Mouse (Mus musculus) liver, postnatal 0 days (tissue): ENCODE measurements around the gene Tekt3. TPM values are rescaled to one million over a fixed set of nuclear protein-coding genes. Genes with fewer than 3 reads are reported as not detected.
A peak's percentile ranks its signal among the peaks of the same experiment; 100 is the strongest.

Experiments
- ATAC-seq: fragments of 200-750 bp; cut with Nextera tagmentation; 2 replicates; pipeline ENCODE4 v1.8.0; 2017; ENCODE audit warnings: mild to moderate bottlenecking, moderate library complexity
- DNase-seq: peaks from one replicate; pipeline ENCODE4 v3.0.0-alpha.2; 2016
- H3K27ac ChIP-seq: fragments of 300-500 bp; sonication (generic); 2 replicates; pipeline ENCODE4 v1.5.1; 2014; ENCODE audit warnings: antibody characterized with exemption, moderate library complexity, mild to moderate bottlenecking, low read depth
- H3K27me3 ChIP-seq: fragments of 300-500 bp; sonication (generic); 2 replicates; pipeline ENCODE4 v1.6.1; 2014; ENCODE audit warnings: low read length, control low read depth, mixed read lengths; ENCODE audit not compliant: insufficient read depth
- H3K36me3 ChIP-seq: fragments of 300-500 bp; sonication (generic); replicated peaks from 2 replicates; pipeline ENCODE4 v1.6.1; 2014; ENCODE audit warnings: mild to moderate bottlenecking, control low read depth, low read length, moderate library complexity, mixed read lengths; ENCODE audit not compliant: insufficient read depth
- H3K4me1 ChIP-seq: fragments of 300-500 bp; sonication (generic); 2 replicates; pipeline ENCODE4 v1.6.1; 2014; ENCODE audit warnings: antibody characterized with exemption, mild to moderate bottlenecking, control low read depth; ENCODE audit not compliant: insufficient read depth
- H3K4me2 ChIP-seq: fragments of 300-500 bp; sonication (generic); 2 replicates; pipeline ENCODE4 v1.6.1; 2014; ENCODE audit warnings: low read depth, mild to moderate bottlenecking, low read length, moderate library complexity, mixed read lengths
- H3K4me3 ChIP-seq: fragments of 300-500 bp; sonication (generic); 2 replicates; pipeline ENCODE4 v1.5.1; 2014; ENCODE audit warnings: low read depth, low read length
- H3K9ac ChIP-seq: fragments of 300-500 bp; sonication (generic); replicated peaks from 2 replicates; pipeline ENCODE4 v1.6.1; 2014; ENCODE audit warnings: mild to moderate bottlenecking, moderate library complexity
- H3K9me3 ChIP-seq: fragments of 300-500 bp; sonication (generic); 2 replicates; pipeline ENCODE4 v1.6.1; 2016; ENCODE audit warnings: mild to moderate bottlenecking, control low read depth, low read length, mixed read lengths
- CTCF ChIP-seq: sonication (generic); IDR thresholded peaks from 2 replicates; pipeline ENCODE4 v1.5.1; 2016; ENCODE audit warnings: antibody characterized with exemption, low read depth
- EP300 ChIP-seq: IDR thresholded peaks from 2 replicates; pipeline ENCODE4 v1.6.1; 2016; ENCODE audit warnings: antibody characterized with exemption, low read depth, mild to moderate bottlenecking
- WGBS: fragments of 180-500 bp; shearing (Covaris S2); extraction: QIAGEN DNeasy Blood & Tissue Kit; methylation state at CpG from one replicate; pipeline ENCODE4 v1.1.7; 2014; ENCODE audit not compliant: insufficient replicate concordance; 5-methylcytosine and 5-hydroxymethylcytosine counted together
- polyA plus RNA-seq: library from polyadenylated mRNA; unstranded; fragments of >200 nt; fragmentation: Nextera tagmentation; extraction: Ambion mirVana; gene quantifications from 2 replicates; pipeline ENCODE4 v1.2.1, GENCODE M21; 2015

Gene Tekt3
- polyA plus RNA-seq, 1 experiment from 2014 or later = not detected

DNA sequence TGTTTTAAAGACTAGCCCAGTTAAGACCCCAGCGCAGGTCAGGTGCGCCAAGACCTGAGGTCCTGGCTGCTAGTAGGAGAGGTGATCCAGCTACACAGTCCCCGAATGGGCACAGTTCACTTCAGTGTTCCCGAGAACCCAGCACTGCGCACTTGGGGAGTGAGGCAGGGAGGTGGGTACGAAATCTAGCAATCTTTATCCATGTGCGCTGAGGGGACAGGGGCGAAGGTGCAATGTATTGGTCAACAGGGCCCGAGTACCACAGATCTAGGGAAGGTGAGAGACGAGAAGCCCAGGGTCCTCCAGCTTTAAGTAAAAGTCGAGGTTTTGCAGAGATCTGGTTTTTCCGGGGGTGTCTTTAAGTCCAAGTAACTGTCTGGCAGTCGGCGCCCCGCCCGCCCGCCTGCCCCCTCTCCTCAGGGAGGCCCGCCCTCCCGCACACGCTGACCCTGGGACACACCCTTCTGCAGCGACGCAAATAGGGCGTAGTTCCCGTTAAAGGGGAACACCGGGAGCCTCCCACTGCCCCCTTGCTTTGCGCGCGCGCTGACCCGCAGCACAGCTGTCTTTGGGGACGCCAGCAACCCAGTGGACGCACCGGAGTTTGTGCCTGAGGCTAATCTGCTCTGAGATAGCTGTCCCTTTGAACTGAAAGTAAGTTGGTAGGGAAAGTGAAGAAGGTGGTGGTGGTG lies 69.7 kb downstream of the Tekt3 start:
- H3K27me3 ChIP-seq = peaks cover 21% of the 10 kb centered on the region
- peaks cover 5% of the 10 kb centered on the region; the same call in 1 of the 2 replicates for H3K36me3 ChIP-seq
- TF ChIP-seq EP300 = no peak
- 0 out of 2 replicates have a peak, but pooled peaks have one; percentile 1 for TF ChIP-seq CTCF
- peak; percentile 52 for DNase-seq
- H3K27ac ChIP-seq = peak overlapping the region; percentile 93
- peak overlapping the region; percentile 58 for H3K9ac ChIP-seq
- 5% methylated on average over 33 of the region's 33 CpGs for WGBS
- peak; percentile 35; the same call in 1 of the 2 replicates for ATAC-seq
- H3K9me3 ChIP-seq = no peaks in the 10 kb centered on the region
- peak overlapping the region; percentile 73 for H3K4me2 ChIP-seq
- peaks cover 6% of the 10 kb centered on the region; the same call in 1 of the 2 replicates for H3K4me1 ChIP-seq
- peak overlapping the region; percentile 57 for H3K4me3 ChIP-seq

DNA sequence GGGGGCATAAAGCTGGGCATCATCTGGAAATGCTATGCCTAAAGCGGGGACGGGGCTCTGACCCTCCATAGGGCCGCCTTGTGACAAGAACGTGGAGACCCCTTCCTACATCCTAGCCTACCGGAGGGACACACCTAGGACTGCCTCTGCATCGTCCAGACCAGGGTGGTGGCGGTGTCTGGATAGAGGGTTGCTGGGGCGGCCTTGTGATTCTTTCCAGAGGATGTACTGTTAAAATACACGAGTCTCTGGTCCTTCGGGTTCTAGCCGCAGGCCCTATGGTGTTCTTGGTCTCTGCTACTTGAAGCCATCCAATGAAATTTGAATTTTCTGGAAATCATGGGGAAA lies 70.2 kb downstream of the Tekt3 start:
- no peak for ATAC-seq
- no peak for DNase-seq
- peaks cover 6% of the 10 kb centered on the region; the same call in 1 of the 2 replicates for H3K4me1 ChIP-seq
- no peak for TF ChIP-seq CTCF
- TF ChIP-seq EP300 = no peak
- H3K4me3 ChIP-seq = peak overlapping the region; percentile 57
- H3K36me3 ChIP-seq = peaks cover 5% of the 10 kb centered on the region; the same call in 1 of the 2 replicates
- H3K27ac ChIP-seq = peak overlapping the region; percentile 93
- H3K9ac ChIP-seq = peak overlapping the region; percentile 58
- H3K27me3 ChIP-seq = peaks cover 21% of the 10 kb centered on the region
- no peaks in the 10 kb centered on the region for H3K9me3 ChIP-seq
- 11% methylated on average over 11 of the region's 11 CpGs for WGBS
- H3K4me2 ChIP-seq = peak overlapping the region; percentile 73

DNA sequence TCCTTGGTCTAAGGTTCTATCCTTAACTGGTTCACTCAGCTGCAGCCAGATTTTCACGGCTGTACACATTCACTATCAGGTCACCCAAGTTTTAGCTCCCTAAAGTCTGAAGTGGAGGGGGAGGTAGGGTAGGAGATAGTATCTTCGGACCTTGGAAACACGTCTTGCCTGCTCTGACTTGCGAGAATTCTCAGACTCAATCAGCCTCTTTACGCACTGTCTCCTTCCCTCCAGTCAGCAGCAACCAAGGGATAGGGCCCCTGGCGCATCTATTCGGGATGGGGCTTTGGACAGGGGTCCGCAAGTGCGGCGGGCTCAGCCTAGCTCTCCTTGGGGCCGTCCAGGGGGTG lies 70.7 kb downstream of the Tekt3 start:
- H3K4me2 ChIP-seq = peak overlapping the region; percentile 73
- peak overlapping the region; percentile 58 for H3K9ac ChIP-seq
- no peak for DNase-seq
- 4% methylated on average over 11 of the region's 11 CpGs for WGBS
- no peak; the same call in 1 of the 2 replicates for ATAC-seq
- peaks cover 21% of the 10 kb centered on the region for H3K27me3 ChIP-seq
- TF ChIP-seq CTCF = no peak
- no peak for TF ChIP-seq EP300
- H3K27ac ChIP-seq = peak overlapping the region; percentile 93
- H3K4me3 ChIP-seq = peak overlapping the region; percentile 57
- no peaks in the 10 kb centered on the region for H3K9me3 ChIP-seq
- peaks cover 6% of the 10 kb centered on the region; the same call in 1 of the 2 replicates for H3K4me1 ChIP-seq
- peaks cover 5% of the 10 kb centered on the region; the same call in 1 of the 2 replicates for H3K36me3 ChIP-seq

DNA sequence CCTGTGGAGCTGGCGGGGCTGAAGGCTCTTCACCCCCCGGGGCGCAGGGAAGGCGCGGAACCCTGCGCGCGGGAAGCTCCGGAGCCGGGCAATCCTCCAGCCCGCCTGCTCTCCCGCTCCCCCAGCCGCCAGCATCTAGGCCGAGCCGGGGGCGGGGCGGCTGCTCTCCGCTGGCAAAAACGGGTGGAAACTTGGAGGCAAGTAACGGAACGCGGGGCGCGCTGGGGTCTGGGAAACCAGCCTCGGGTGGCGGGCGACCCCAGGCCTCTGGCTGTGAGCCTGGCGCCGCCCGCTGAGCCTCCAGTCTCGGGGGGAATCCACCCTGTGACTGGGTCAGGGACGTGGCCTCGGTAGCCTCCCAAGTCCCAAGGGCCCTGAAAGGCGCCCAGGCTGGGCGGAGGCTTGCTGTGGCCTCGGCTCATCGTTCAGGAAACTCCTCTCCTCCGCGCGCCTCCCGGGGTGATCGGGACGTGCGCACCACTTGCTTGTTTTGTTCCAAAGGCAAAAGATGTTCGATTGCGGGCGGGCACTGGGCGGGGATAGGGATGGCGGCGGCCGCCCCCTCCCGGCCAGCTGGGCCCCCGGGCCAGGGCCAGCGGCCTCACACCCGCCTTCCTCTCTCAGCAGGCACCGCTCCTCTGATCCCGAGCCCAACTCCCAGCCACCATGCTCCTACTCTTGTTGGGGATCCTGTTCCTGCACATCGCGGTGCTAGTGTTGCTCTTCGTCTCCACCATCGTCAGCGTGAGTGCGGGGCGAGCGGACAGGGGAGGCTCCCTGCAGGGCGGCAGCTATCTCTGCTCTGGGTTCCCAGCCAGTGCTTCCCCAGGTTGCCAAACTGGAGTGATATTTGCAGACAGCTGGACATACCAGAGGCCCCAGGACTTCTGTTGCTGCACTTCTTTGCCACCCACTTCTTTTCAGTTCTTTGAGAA lies 71.3 kb downstream of the Tekt3 start:
- TF ChIP-seq EP300 (no peak), CTCF (no peak; the same call in 1 of the 2 replicates)
- peaks cover 21% of the 10 kb centered on the region for H3K27me3 ChIP-seq
- H3K9ac ChIP-seq = peak overlapping the region; percentile 58
- H3K9me3 ChIP-seq = no peaks in the 10 kb centered on the region
- 2% methylated on average over 66 of the region's 66 CpGs for WGBS
- peak overlapping the region; percentile 57 for H3K4me3 ChIP-seq
- peak; percentile 84 for DNase-seq
- H3K4me1 ChIP-seq = peaks cover 6% of the 10 kb centered on the region; the same call in 1 of the 2 replicates
- peak; percentile 88 for ATAC-seq
- H3K4me2 ChIP-seq = peak overlapping the region; percentile 73
- H3K27ac ChIP-seq = peak overlapping the region; percentile 93
- peaks cover 5% of the 10 kb centered on the region; the same call in 1 of the 2 replicates for H3K36me3 ChIP-seq

DNA sequence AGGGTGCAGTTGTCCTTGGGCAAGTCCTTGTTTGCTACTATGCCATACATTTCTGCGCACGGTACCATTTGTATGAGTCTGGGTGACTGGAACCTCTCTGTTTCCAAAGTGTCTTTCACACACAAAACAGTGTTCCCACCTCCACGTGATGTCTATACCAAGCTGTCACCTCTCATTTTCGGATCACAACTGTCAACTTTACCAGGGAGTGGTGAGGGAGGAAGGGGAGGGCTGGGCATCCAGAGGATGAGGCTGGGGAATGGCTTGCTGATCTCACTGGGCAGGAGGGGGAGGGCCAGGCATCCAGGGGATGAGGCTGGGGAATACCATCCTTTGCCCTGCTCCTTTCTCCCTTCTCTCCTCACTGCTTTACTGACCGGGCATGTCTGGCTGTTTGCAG lies 72.6 kb downstream of the Tekt3 start:
- H3K27me3 ChIP-seq = peaks cover 21% of the 10 kb centered on the region
- 73% methylated on average over 5 of the region's 5 CpGs for WGBS
- H3K9me3 ChIP-seq = no peaks in the 10 kb centered on the region
- no peak overlapping the region for H3K9ac ChIP-seq
- DNase-seq (no peak), ATAC-seq (no peak)
- peaks cover 6% of the 10 kb centered on the region; the same call in 1 of the 2 replicates for H3K4me1 ChIP-seq
- H3K4me3 ChIP-seq = no peak overlapping the region
- TF ChIP-seq CTCF (no peak), EP300 (no peak)
- H3K27ac ChIP-seq = no peak overlapping the region
- H3K4me2 ChIP-seq = 0 out of 2 replicates have a peak overlapping the region, but pooled peaks have one; percentile 73
- H3K36me3 ChIP-seq = peaks cover 8% of the 10 kb centered on the region

DNA sequence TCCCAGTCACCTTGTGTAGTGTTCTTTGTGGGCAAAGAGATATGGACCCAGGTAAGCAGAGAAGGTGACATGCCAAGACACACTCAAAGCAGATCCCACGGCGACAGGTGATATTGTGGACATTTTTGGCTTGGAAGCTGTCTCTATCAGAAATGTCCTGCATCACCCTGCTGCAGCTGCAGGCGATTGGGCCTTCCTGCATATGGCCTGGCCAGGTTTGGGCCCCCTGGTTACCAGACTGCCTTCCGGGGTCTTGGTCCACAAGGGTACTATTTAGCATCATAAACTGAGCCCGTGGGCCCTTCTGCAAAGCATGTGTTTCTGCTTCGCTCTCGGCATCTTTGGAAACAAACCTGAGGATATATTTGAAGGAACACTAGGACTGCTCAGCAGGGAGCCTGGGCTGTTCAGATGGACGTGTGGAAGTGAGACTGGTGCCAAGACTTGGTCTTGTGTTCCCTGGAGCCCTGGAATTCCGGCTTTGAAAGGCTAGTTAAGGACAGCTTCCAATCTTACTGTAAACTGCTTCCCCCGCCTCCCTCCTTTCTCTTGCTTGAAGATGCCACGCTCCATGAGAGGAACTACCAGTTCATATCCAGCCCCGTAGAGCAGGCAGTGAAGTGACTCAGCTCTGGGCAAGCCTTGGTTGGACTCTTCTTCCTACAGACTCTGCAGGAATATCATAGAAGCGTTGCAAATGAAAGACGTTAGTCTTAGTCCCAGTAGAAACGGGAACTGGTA lies 73.5 kb downstream of the Tekt3 start:
- WGBS = 62% methylated on average over 15 of the region's 15 CpGs
- DNase-seq = no peak
- Histone ChIP-seq H3K4me1 (peaks cover 4% of the 10 kb centered on the region; the same call in 1 of the 2 replicates), H3K27ac (no peak overlapping the region), H3K36me3 (peaks cover 8% of the 10 kb centered on the region), H3K27me3 (peaks cover 21% of the 10 kb centered on the region), H3K9ac (no peak overlapping the region), H3K4me3 (no peak overlapping the region), H3K4me2 (no peak overlapping the region), H3K9me3 (no peaks in the 10 kb centered on the region)
- TF ChIP-seq EP300 (no peak), CTCF (no peak)
- no peak for ATAC-seq
